Mouse (Mus musculus): ENCODE measurements around the gene Cdc34. TPM values are rescaled to one million over a fixed set of nuclear protein-coding genes. Genes with fewer than 3 reads are reported as not detected.

The Cdc34 gene
- total and polyA plus RNA-seq, 2 experiments from 2014 or later, result 72.5 to 99.4 TPM

GRCm38 (mm10) chr10:79673054-79673453, 8.9 kb upstream of the Cdc34 start:
- H3K36me3 ChIP-seq (ENCODE audit: insufficient read depth, low read length), result no peaks in the 10 kb centered on the region; the same call in 1 of the 2 replicates
- no peak for TF ChIP-seq CTCF (IDR thresholded peaks at IDR 0.05)
- no peak overlapping the region for H3K9ac ChIP-seq (replicated peaks; ENCODE audit: low read length, poor library complexity, severe bottlenecking)
- DNase-seq (ENCODE audit: low spot score), result no peak
- no peak overlapping the region for H3K27ac ChIP-seq (ENCODE audit: low read depth, low read length)
- no peak overlapping the region for H3K4me3 ChIP-seq (ENCODE audit: low read depth, low read length)
- no peaks in the 10 kb centered on the region for H3K9me3 ChIP-seq (ENCODE audit: low read length)
- no peak for ATAC-seq (ENCODE audit: low FRiP score)
- peaks cover 13% of the 10 kb centered on the region for H3K4me1 ChIP-seq (ENCODE audit: insufficient read depth, low read length)
- H3K4me2 ChIP-seq (ENCODE audit: low read depth, low read length, poor library complexity, severe bottlenecking), result no peak overlapping the region
- WGBS, result 87% methylated on average over 3 of the region's 3 CpGs
- no peaks in the 10 kb centered on the region for H3K27me3 ChIP-seq (ENCODE audit: insufficient read depth, low read length)

GRCm38 (mm10) chr10:79675346-79676035, 6.5 kb upstream of the Cdc34 start:
- Histone ChIP-seq H3K9ac (replicated peaks; ENCODE audit: low read length, poor library complexity, severe bottlenecking) (no peak overlapping the region), H3K27me3 (ENCODE audit: insufficient read depth, low read length) (no peaks in the 10 kb centered on the region), H3K36me3 (ENCODE audit: insufficient read depth, low read length) (no peaks in the 10 kb centered on the region; the same call in 1 of the 2 replicates), H3K27ac (ENCODE audit: low read depth, low read length) (no peak overlapping the region), H3K4me2 (ENCODE audit: low read depth, low read length, poor library complexity, severe bottlenecking) (no peak overlapping the region), H3K9me3 (ENCODE audit: low read length) (no peaks in the 10 kb centered on the region), H3K4me1 (ENCODE audit: insufficient read depth, low read length) (peaks cover 6% of the 10 kb centered on the region), H3K4me3 (ENCODE audit: low read depth, low read length) (no peak overlapping the region)
- WGBS, result 58% methylated on average over 44 of the region's 44 CpGs
- no peak for TF ChIP-seq CTCF (IDR thresholded peaks at IDR 0.05)
- no peak for DNase-seq (ENCODE audit: low spot score)
- ATAC-seq (ENCODE audit: low FRiP score), result peak; percentile 20; the same call in 1 of the 2 replicates

- DNase-seq (ENCODE audit: low spot score) (no peak), ATAC-seq (ENCODE audit: low FRiP score) (peak; percentile 8; the same call in 1 of the 2 replicates)
- H3K4me2 ChIP-seq (ENCODE audit: low read depth, low read length, poor library complexity, severe bottlenecking), result peak overlapping the region; percentile 58
- H3K4me3 ChIP-seq (ENCODE audit: low read depth, low read length), result peak overlapping the region; percentile 79
- WGBS, result 41% methylated on average over 11 of the region's 11 CpGs
- peak overlapping the region; percentile 86 for H3K27ac ChIP-seq (ENCODE audit: low read depth, low read length)
- H3K27me3 ChIP-seq (ENCODE audit: insufficient read depth, low read length), result no peaks in the 10 kb centered on the region
- no peak for TF ChIP-seq CTCF (IDR thresholded peaks at IDR 0.05)
- H3K36me3 ChIP-seq (ENCODE audit: insufficient read depth, low read length), result peaks cover 13% of the 10 kb centered on the region
- no peaks in the 10 kb centered on the region for H3K9me3 ChIP-seq (ENCODE audit: low read length)
- peak overlapping the region; percentile 51; the same call in 1 of the 2 replicates for H3K9ac ChIP-seq (replicated peaks; ENCODE audit: low read length, poor library complexity, severe bottlenecking)
- H3K4me1 ChIP-seq (ENCODE audit: insufficient read depth, low read length), result peaks cover 14% of the 10 kb centered on the region
Observed at GRCm38 (mm10) chr10:79680606-79681495, 1.1 kb upstream of the Cdc34 start.

GRCm38 (mm10) chr10:79682551-79682915, 538 bp downstream of the Cdc34 start:
- no peak for TF ChIP-seq CTCF (IDR thresholded peaks at IDR 0.05)
- H3K36me3 ChIP-seq (ENCODE audit: insufficient read depth, low read length), result peaks cover 29% of the 10 kb centered on the region
- peak overlapping the region; percentile 86 for H3K27ac ChIP-seq (ENCODE audit: low read depth, low read length)
- H3K9me3 ChIP-seq (ENCODE audit: low read length), result no peaks in the 10 kb centered on the region
- H3K4me2 ChIP-seq (ENCODE audit: low read depth, low read length, poor library complexity, severe bottlenecking), result peak overlapping the region; percentile 93
- no peaks in the 10 kb centered on the region for H3K27me3 ChIP-seq (ENCODE audit: insufficient read depth, low read length)
- no peak for DNase-seq (ENCODE audit: low spot score)
- peak overlapping the region; percentile 81 for H3K9ac ChIP-seq (replicated peaks; ENCODE audit: low read length, poor library complexity, severe bottlenecking)
- peaks cover 14% of the 10 kb centered on the region for H3K4me1 ChIP-seq (ENCODE audit: insufficient read depth, low read length)
- ATAC-seq (ENCODE audit: low FRiP score), result peak; percentile 5; the same call in 1 of the 2 replicates
- peak overlapping the region; percentile 79 for H3K4me3 ChIP-seq (ENCODE audit: low read depth, low read length)
- 2% methylated on average over 10 of the region's 10 CpGs for WGBS

GRCm38 (mm10) chr10:79682916-79683582, 1.1 kb downstream of the Cdc34 start:
- Histone ChIP-seq H3K27me3 (ENCODE audit: insufficient read depth, low read length) (no peaks in the 10 kb centered on the region), H3K9me3 (ENCODE audit: low read length) (no peaks in the 10 kb centered on the region), H3K9ac (replicated peaks; ENCODE audit: low read length, poor library complexity, severe bottlenecking) (peak overlapping the region; percentile 81), H3K4me1 (ENCODE audit: insufficient read depth, low read length) (peaks cover 14% of the 10 kb centered on the region), H3K4me2 (ENCODE audit: low read depth, low read length, poor library complexity, severe bottlenecking) (peak overlapping the region; percentile 93), H3K27ac (ENCODE audit: low read depth, low read length) (peak overlapping the region; percentile 86), H3K4me3 (ENCODE audit: low read depth, low read length) (peak overlapping the region; percentile 79), H3K36me3 (ENCODE audit: insufficient read depth, low read length) (peaks cover 32% of the 10 kb centered on the region)
- WGBS, result 7% methylated on average over 10 of the region's 10 CpGs
- TF ChIP-seq CTCF (IDR thresholded peaks at IDR 0.05), result peak; percentile 68
- DNase-seq (ENCODE audit: low spot score), result peak; percentile 68
- ATAC-seq (ENCODE audit: low FRiP score), result no peak

Measured in midbrain, postnatal 0 days (tissue).